Mouse (Mus musculus) forebrain, embryonic 13.5 days (tissue): ENCODE measurements around the gene Gm42417. TPM values are rescaled to one million over a fixed set of nuclear protein-coding genes. Genes with fewer than 3 reads are reported as not detected.

ENCODE experiments used
- ATAC-seq: fragments of 200-750 bp; cut with Nextera tagmentation; 2 replicates; pipeline ENCODE4 v1.8.0; 2017
- H3K27ac ChIP-seq: fragments of 300-500 bp; sonication (generic); 2 replicates; pipeline ENCODE4 v1.5.1; 2015; ENCODE audit warnings: inconsistent platforms, mild to moderate bottlenecking, moderate library complexity
- H3K27me3 ChIP-seq: fragments of 300-500 bp; sonication (generic); 2 replicates; pipeline ENCODE4 v1.6.1; 2015; ENCODE audit warnings: mild to moderate bottlenecking, inconsistent platforms
- H3K36me3 ChIP-seq: fragments of 300-500 bp; sonication (generic); 2 replicates; pipeline ENCODE4 v1.6.1; 2015; ENCODE audit warnings: mild to moderate bottlenecking, inconsistent platforms; ENCODE audit not compliant: poor library complexity, severe bottlenecking
- H3K4me1 ChIP-seq: fragments of 300-500 bp; sonication (generic); 2 replicates; pipeline ENCODE4 v1.6.1; 2015; ENCODE audit warnings: inconsistent platforms
- H3K4me2 ChIP-seq: fragments of 300-500 bp; sonication (generic); 2 replicates; pipeline ENCODE4 v1.6.1; 2015; ENCODE audit warnings: inconsistent platforms, mild to moderate bottlenecking, moderate library complexity
- H3K4me3 ChIP-seq: fragments of 300-500 bp; sonication (generic); 2 replicates; pipeline ENCODE4 v1.5.1; 2015; ENCODE audit warnings: mild to moderate bottlenecking, inconsistent platforms
- H3K9ac ChIP-seq: fragments of 300-500 bp; sonication (generic); 2 replicates; pipeline ENCODE4 v1.6.1; 2015; ENCODE audit warnings: mild to moderate bottlenecking, inconsistent platforms
- H3K9me3 ChIP-seq: fragments of 300-500 bp; sonication (generic); replicated peaks from 2 replicates; pipeline ENCODE4 v1.6.1; 2016; ENCODE audit warnings: inconsistent platforms
- WGBS: fragments of 180-500 bp; shearing (Covaris S2); methylation state at CpG from one replicate; pipeline ENCODE4 v1.1.7; 2015; 5-methylcytosine and 5-hydroxymethylcytosine counted together
- polyA plus RNA-seq: library from polyadenylated mRNA; unstranded; fragments of >200 nt; fragmentation: Nextera tagmentation; extraction: Ambion mirVana; gene quantifications from 2 replicates; pipeline ENCODE4 v1.2.1, GENCODE M21; 2015

Gene Gm42417
- polyA plus RNA-seq, 1 experiment from 2014 or later: 0.30 TPM

DNA sequence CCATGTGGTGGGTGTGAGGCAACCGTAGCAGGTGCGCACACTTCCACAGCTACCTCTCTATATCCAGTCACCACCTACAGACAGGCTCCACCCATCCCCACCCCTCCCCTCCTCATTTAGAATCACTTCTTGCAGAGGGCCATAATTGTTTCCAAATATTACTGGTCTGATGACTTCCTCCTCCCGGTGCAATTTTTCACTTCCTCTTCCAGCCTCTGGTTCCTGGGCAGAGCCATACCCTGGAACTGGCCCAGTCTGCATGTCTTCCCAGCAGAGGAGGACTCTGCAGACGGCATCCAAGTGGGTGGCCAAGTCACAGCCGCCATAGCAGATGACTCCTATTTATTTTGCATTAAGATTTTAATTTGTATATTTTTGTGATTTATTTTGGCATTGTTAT, 31.0 kb downstream of the Gm42417 start:
- WGBS: 93% methylated on average over 5 of the region's 5 CpGs
- Histone ChIP-seq H3K27ac (no peak overlapping the region), H3K4me1 (peaks cover 5% of the 10 kb centered on the region), H3K36me3 (peaks cover 24% of the 10 kb centered on the region), H3K4me2 (no peak overlapping the region), H3K27me3 (no peaks in the 10 kb centered on the region), H3K9ac (no peak overlapping the region), H3K4me3 (no peak overlapping the region), H3K9me3 (no peaks in the 10 kb centered on the region)
- no peak for ATAC-seq

DNA sequence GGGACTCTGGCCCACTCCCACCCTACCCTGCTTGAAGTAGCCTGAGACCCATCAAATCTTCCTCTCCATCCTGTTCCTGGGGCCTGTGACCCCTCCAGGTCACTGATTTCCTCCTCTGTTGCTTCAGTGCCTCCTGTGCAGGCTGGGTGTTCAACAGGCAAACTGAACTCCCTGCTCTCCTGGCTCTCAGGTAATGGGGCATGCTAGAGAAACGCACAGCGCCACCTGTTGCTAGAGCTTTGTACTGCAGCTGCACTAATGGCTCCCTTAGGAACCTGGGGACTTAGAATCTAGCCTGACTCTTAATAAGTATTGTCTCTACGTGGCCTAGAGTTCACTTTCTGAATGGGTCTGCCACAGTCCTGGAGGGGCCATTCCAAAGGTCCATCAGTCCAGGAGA, 38.0 kb downstream of the Gm42417 start:
- Histone ChIP-seq H3K4me2 (no peak overlapping the region), H3K27me3 (no peaks in the 10 kb centered on the region), H3K4me1 (no peaks in the 10 kb centered on the region), H3K9me3 (no peaks in the 10 kb centered on the region), H3K9ac (no peak overlapping the region), H3K36me3 (peaks cover 35% of the 10 kb centered on the region), H3K4me3 (no peak overlapping the region), H3K27ac (no peak overlapping the region)
- ATAC-seq: peak; percentile 63; the same call in 1 of the 2 replicates
- 10% methylated on average over 3 of the region's 3 CpGs for WGBS

DNA sequence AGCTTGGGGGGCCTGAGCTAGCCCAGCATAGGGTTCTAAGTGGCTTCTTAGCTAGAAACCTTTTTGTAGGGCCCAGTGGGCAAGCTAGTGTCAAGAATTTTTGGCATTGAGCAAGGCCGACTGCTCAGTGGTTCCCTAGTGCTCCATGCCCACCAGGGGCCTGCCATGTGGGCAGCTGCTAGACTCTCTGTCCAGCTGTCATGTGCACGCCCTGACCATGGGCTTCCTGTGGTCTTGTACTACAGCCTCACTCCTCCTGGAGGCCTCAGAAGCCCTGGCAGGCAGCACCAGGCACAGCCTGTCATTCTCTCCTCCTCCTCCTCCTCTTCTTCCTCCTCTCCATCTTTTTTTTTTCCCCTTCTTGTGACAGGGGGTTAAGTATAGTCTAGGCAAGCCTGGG, 41.9 kb downstream of the Gm42417 start:
- no peaks in the 10 kb centered on the region for H3K27me3 ChIP-seq
- H3K27ac ChIP-seq: no peak overlapping the region
- no peak for ATAC-seq
- peaks cover 26% of the 10 kb centered on the region for H3K36me3 ChIP-seq
- H3K9me3 ChIP-seq: no peaks in the 10 kb centered on the region
- H3K4me2 ChIP-seq: no peak overlapping the region
- no peak overlapping the region for H3K4me3 ChIP-seq
- 75% methylated on average over 2 of the region's 2 CpGs for whole genome bisulfite sequencing
- H3K4me1 ChIP-seq: 0 out of 2 replicates have a peak, but pooled peaks cover 3% of the 10 kb centered on the region
- no peak overlapping the region for H3K9ac ChIP-seq

DNA sequence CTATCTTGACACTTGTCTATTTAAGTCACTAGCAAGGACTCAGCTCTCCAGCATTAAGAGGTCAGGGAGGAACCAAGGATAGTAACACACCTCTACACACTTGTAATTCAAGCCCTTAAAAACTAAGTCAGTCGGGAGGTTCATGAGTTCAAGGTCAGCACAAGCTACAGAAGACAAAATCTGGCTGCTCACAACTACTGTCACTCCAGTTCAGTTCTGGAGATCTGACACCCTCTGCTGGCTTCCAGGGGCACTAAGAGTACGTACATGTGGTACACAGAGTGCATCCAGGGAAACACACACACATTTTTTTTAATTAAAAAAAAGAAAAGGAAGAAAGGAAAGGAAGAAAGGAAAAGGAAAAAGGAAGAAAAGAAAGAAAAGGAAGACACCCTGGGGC, 42.5 kb downstream of the Gm42417 start:
- H3K27ac ChIP-seq: no peak overlapping the region
- peaks cover 23% of the 10 kb centered on the region for H3K36me3 ChIP-seq
- no peak overlapping the region for H3K4me3 ChIP-seq
- H3K4me1 ChIP-seq: 0 out of 2 replicates have a peak, but pooled peaks cover 4% of the 10 kb centered on the region
- no peaks in the 10 kb centered on the region for H3K27me3 ChIP-seq
- no peak for ATAC-seq
- WGBS: 59% methylated on average over 2 of the region's 2 CpGs
- no peaks in the 10 kb centered on the region for H3K9me3 ChIP-seq
- H3K9ac ChIP-seq: no peak overlapping the region
- H3K4me2 ChIP-seq: no peak overlapping the region

DNA sequence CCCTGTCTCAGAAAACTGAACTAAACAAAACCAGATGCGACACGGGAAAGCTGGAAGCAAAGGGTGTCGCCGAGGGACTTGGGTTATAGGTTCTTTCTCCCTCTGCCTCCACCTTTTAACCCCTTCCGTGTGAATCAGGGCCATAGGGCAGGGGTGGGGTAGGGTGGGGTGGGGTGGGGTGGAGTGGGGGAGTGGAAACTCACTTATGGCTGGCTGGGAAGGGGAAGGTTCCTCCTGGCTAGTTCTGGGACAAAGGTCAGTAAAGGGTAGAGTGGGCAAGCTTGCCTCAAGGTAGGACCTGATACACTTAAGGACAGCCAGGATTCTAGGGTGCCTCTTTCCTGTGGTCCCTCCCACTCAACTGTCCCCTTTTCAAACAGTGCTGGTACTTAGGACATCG, 45.9 kb downstream of the Gm42417 start:
- Histone ChIP-seq H3K4me1 (0 out of 2 replicates have a peak, but pooled peaks cover 4% of the 10 kb centered on the region), H3K27ac (no peak overlapping the region), H3K36me3 (peaks cover 1% of the 10 kb centered on the region; the same call in 1 of the 2 replicates), H3K9me3 (no peaks in the 10 kb centered on the region), H3K4me3 (no peak overlapping the region), H3K27me3 (no peaks in the 10 kb centered on the region), H3K9ac (no peak overlapping the region), H3K4me2 (no peak overlapping the region)
- no peak for ATAC-seq
- WGBS: 94% methylated on average over 6 of the region's 6 CpGs

DNA sequence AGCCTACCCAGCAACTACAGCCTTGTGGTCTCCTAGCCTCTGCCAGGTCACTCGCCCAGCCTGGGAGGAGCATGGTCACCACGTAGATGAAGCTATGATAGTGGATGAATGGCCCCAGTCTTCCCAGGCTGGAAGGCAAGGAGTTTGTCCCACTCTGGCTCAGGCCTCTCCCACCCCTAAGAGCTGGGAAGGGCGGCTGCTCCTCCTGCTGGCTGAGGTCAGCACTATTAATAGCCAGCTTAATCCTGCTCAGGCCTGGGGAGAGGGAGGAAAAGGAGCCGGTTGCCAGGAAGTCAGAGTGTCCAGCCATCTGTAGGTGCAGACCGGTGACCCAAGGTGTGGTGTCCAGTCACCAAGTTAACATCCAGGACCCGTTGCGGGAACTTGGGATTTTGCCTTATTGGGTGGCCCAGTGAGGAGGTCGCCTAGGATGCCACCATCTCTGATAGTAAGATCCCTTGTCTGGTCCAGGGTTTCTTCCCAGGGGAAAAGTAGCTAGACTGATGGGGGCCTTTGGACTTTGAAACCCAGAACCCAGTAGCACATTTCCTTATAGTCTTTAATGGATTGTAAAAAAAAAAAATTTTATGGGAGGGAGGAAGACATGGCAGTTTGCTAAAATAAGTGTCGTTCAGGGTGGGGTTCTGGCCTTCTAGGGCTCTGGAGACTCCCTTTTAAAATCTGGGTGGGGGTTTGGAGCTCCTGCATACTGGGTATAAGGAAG, 46.7 kb downstream of the Gm42417 start:
- WGBS: 50% methylated on average over 9 of the region's 9 CpGs
- no peak overlapping the region for H3K9ac ChIP-seq
- H3K4me1 ChIP-seq: 0 out of 2 replicates have a peak, but pooled peaks cover 4% of the 10 kb centered on the region
- no peaks in the 10 kb centered on the region for H3K9me3 ChIP-seq
- H3K27ac ChIP-seq: no peak overlapping the region
- ATAC-seq: peak; percentile 41; the same call in 1 of the 2 replicates
- H3K36me3 ChIP-seq: no peaks in the 10 kb centered on the region
- H3K27me3 ChIP-seq: no peaks in the 10 kb centered on the region
- no peak overlapping the region for H3K4me3 ChIP-seq
- no peak overlapping the region for H3K4me2 ChIP-seq

DNA sequence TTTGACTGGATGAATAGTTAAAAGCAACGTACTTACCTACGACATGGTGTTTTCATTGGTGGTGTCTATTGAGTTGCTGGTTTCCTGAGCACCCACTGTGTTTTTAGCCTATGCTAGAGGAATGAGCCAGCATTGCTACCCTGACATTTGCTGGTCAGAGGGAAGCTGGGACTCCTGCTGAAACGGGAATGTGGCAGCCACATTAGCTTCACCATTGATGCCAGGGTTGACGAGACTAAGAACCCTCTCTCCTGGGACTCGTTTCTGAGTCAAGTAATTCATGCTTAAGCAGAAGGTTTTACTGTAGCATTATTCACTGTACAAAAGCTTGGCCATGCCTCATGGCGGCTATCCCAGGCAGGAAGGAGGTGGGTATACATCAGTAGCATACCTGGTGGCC, 49.6 kb downstream of the Gm42417 start:
- WGBS: 68% methylated on average over 6 of the region's 6 CpGs
- no peak overlapping the region for H3K4me2 ChIP-seq
- no peak for ATAC-seq
- no peaks in the 10 kb centered on the region for H3K36me3 ChIP-seq
- no peak overlapping the region for H3K27ac ChIP-seq
- no peaks in the 10 kb centered on the region for H3K9me3 ChIP-seq
- no peak overlapping the region for H3K9ac ChIP-seq
- H3K27me3 ChIP-seq: no peaks in the 10 kb centered on the region
- 0 out of 2 replicates have a peak, but pooled peaks cover 4% of the 10 kb centered on the region for H3K4me1 ChIP-seq
- no peak overlapping the region for H3K4me3 ChIP-seq

DNA sequence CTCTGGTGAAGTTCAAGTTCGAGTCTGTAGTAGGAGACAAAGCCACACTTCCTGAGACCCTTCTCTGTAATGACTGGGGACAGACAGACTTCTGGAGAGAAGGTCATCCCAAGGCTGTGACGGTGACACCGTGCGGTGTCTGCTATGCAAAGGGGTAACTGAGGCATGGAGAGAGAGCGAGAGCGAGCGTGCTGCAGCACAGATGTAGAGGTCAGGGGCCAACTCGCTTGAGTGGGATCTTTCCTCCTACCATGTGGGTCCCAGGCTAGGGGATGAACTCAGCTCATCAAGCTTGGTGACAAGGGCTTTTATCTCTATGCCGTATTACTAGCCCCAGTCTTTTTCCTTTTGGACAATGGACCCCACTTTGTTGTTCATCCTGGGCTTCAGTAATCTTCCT, 52.1 kb downstream of the Gm42417 start:
- WGBS: 82% methylated on average over 9 of the region's 9 CpGs

DNA sequence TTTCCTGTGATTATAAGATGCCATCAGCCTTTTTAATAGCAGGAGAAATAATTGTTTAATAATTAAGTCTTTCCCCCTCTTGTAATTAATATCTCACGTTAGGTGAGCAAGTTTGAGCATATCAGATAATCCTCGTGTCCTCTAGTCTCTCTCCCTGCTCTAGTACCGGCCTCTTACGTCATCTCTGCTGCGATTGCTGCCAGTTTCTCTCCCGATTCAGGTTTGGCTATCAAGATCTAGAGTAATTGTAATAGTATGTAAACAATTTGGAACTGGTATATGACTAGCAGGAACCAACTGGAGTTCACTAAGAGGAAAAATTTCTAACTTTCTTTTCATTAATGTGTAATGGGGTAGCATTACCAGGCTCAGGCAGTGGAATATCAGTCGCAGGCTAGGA, 54.1 kb downstream of the Gm42417 start:
- no peak overlapping the region for H3K27ac ChIP-seq
- no peaks in the 10 kb centered on the region for H3K36me3 ChIP-seq
- 0 out of 2 replicates have a peak, but pooled peaks cover 2% of the 10 kb centered on the region for H3K4me1 ChIP-seq
- 89% methylated on average over 7 of the region's 7 CpGs for WGBS
- no peak overlapping the region for H3K9ac ChIP-seq
- ATAC-seq: no peak
- H3K27me3 ChIP-seq: no peaks in the 10 kb centered on the region
- no peak overlapping the region for H3K4me2 ChIP-seq
- no peak overlapping the region for H3K4me3 ChIP-seq
- H3K9me3 ChIP-seq: no peaks in the 10 kb centered on the region

More for the DNA sequence above, 52.1 kb downstream of the Gm42417 start:
- Histone ChIP-seq H3K36me3 (no peaks in the 10 kb centered on the region), H3K4me2 (no peak overlapping the region), H3K4me1 (0 out of 2 replicates have a peak, but pooled peaks cover 2% of the 10 kb centered on the region), H3K27ac (no peak overlapping the region), H3K4me3 (no peak overlapping the region), H3K9me3 (no peaks in the 10 kb centered on the region), H3K27me3 (no peaks in the 10 kb centered on the region), H3K9ac (no peak overlapping the region)
- ATAC-seq: no peak

DNA sequence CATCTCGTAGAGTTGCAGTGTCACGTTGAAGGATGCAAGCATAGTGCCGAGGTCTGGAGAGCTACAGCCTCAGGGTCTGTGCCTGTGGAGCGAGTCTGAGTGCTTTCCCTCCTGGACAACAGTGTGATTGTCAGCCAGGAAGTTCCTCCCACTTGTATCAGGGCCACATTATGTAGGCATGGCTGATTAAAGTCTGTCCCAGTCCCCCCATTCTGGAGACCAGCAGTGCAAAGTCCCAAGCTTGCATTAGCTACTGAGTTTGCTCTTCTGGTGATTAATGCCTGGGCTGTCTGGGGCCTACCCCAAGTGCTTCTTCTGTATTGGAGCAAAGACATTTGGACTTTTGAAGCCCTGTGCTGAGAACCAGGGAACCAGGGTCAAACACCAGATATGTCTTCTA, 55.4 kb downstream of the Gm42417 start:
- 65% methylated on average over 4 of the region's 4 CpGs for WGBS
- 0 out of 2 replicates have a peak, but pooled peaks cover 2% of the 10 kb centered on the region for H3K4me1 ChIP-seq

More for the DNA sequence above, 55.4 kb downstream of the Gm42417 start:
- Histone ChIP-seq H3K9ac (no peak overlapping the region), H3K9me3 (no peaks in the 10 kb centered on the region), H3K4me3 (no peak overlapping the region), H3K27ac (no peak overlapping the region), H3K36me3 (no peaks in the 10 kb centered on the region), H3K27me3 (no peaks in the 10 kb centered on the region), H3K4me2 (no peak overlapping the region)
- no peak for ATAC-seq
